Mouse (Mus musculus) limb, embryonic 13.5 days (tissue): ENCODE data around the gene Chd1. TPM values are rescaled to one million over a fixed set of nuclear protein-coding genes. Genes with fewer than 3 reads are reported as not detected.

ENCODE experiments used
- ATAC-seq: fragments of 200-750 bp; cut with Nextera tagmentation; 2 replicates; pipeline ENCODE4 v1.8.0; 2017; ENCODE audit warnings: low read depth, moderate number of reproducible peaks, moderate TSS enrichment; ENCODE audit not compliant: low FRiP score
- H3K27ac ChIP-seq: fragments of 300-500 bp; sonication (generic); 2 replicates; pipeline ENCODE4 v1.5.1; 2015; ENCODE audit warnings: inconsistent platforms, mild to moderate bottlenecking, moderate library complexity
- H3K27me3 ChIP-seq: fragments of 300-500 bp; sonication (generic); 2 replicates; pipeline ENCODE4 v1.6.1; 2015; ENCODE audit warnings: mild to moderate bottlenecking, inconsistent platforms
- H3K36me3 ChIP-seq: fragments of 300-500 bp; sonication (generic); 2 replicates; pipeline ENCODE4 v1.6.1; 2015; ENCODE audit warnings: inconsistent platforms, mild to moderate bottlenecking, moderate library complexity
- H3K4me1 ChIP-seq: fragments of 300-500 bp; sonication (generic); 2 replicates; pipeline ENCODE4 v1.6.1; 2015; ENCODE audit warnings: inconsistent platforms
- H3K4me2 ChIP-seq: fragments of 300-500 bp; sonication (generic); replicated peaks from 2 replicates; pipeline ENCODE4 v1.6.1; 2015; ENCODE audit warnings: inconsistent platforms, mild to moderate bottlenecking, moderate library complexity
- H3K4me3 ChIP-seq: fragments of 300-500 bp; sonication (generic); 2 replicates; pipeline ENCODE4 v1.5.1; 2015; ENCODE audit warnings: moderate library complexity, mild to moderate bottlenecking, inconsistent platforms
- H3K9ac ChIP-seq: fragments of 300-500 bp; sonication (generic); 2 replicates; pipeline ENCODE4 v1.6.1; 2015; ENCODE audit warnings: mild to moderate bottlenecking, inconsistent platforms
- H3K9me3 ChIP-seq: fragments of 300-500 bp; sonication (generic); 2 replicates; pipeline ENCODE4 v1.6.1; 2016; ENCODE audit warnings: inconsistent platforms
- WGBS: fragments of 180-500 bp; shearing (Covaris S2); methylation state at CpG from one replicate; pipeline ENCODE4 v1.1.7; 2015; 5-methylcytosine and 5-hydroxymethylcytosine counted together
- polyA plus RNA-seq: library from polyadenylated mRNA; unstranded; fragments of >200 nt; fragmentation: Nextera tagmentation; extraction: Ambion mirVana; gene quantifications from 2 replicates; pipeline ENCODE4 v1.2.1, GENCODE M21; 2015

Gene Chd1
- polyA plus RNA-seq, 1 experiment from 2014 or later, result 31.3 TPM

- no peaks in the 10 kb centered on the region for H3K27me3 ChIP-seq
- peaks cover 28% of the 10 kb centered on the region for H3K36me3 ChIP-seq
- H3K4me3 ChIP-seq, result no peak overlapping the region
- H3K27ac ChIP-seq, result no peak overlapping the region
- peaks cover 68% of the 10 kb centered on the region for H3K4me1 ChIP-seq
- no peak overlapping the region for H3K9ac ChIP-seq
- no peaks in the 10 kb centered on the region for H3K9me3 ChIP-seq
- WGBS, result 76% methylated on average over 11 of the region's 11 CpGs
- ATAC-seq, result no peak
- H3K4me2 ChIP-seq, result no peak overlapping the region
Measured at GRCm38 (mm10) chr17:15816379-15817095, 111.8 kb downstream of the Chd1 start.

GRCm38 (mm10) chr17:15817096-15817450 lies 112.3 kb downstream of the Chd1 start:
- Histone ChIP-seq H3K27ac (no peak overlapping the region), H3K4me1 (peaks cover 63% of the 10 kb centered on the region), H3K9ac (no peak overlapping the region), H3K27me3 (no peaks in the 10 kb centered on the region), H3K36me3 (peaks cover 28% of the 10 kb centered on the region), H3K9me3 (no peaks in the 10 kb centered on the region), H3K4me3 (no peak overlapping the region), H3K4me2 (no peak overlapping the region)
- no peak for ATAC-seq
- 83% methylated on average over 5 of the region's 5 CpGs for WGBS

GRCm38 (mm10) chr17:15817634-15818033 lies 112.9 kb downstream of the Chd1 start:
- no peak overlapping the region for H3K4me3 ChIP-seq
- peaks cover 62% of the 10 kb centered on the region for H3K4me1 ChIP-seq

GRCm38 (mm10) chr17:15818372-15818771 lies 113.6 kb downstream of the Chd1 start:
- H3K4me1 ChIP-seq, result peaks cover 62% of the 10 kb centered on the region
- WGBS, result 69% methylated on average over 8 of the region's 8 CpGs
- peaks cover 28% of the 10 kb centered on the region for H3K36me3 ChIP-seq

More at GRCm38 (mm10) chr17:15817634-15818033, 112.9 kb downstream of the Chd1 start:
- Histone ChIP-seq H3K9me3 (no peaks in the 10 kb centered on the region), H3K27me3 (no peaks in the 10 kb centered on the region), H3K27ac (no peak overlapping the region), H3K4me2 (no peak overlapping the region), H3K9ac (no peak overlapping the region), H3K36me3 (peaks cover 28% of the 10 kb centered on the region)
- WGBS, result 91% methylated on average over 2 of the region's 2 CpGs
- no peak for ATAC-seq

GRCm38 (mm10) chr17:15820146-15820545 lies 115.4 kb downstream of the Chd1 start:
- no peak overlapping the region for H3K27ac ChIP-seq
- H3K4me3 ChIP-seq, result no peak overlapping the region
- peaks cover 56% of the 10 kb centered on the region for H3K4me1 ChIP-seq
- no peaks in the 10 kb centered on the region for H3K9me3 ChIP-seq
- peaks cover 28% of the 10 kb centered on the region for H3K36me3 ChIP-seq
- no peaks in the 10 kb centered on the region for H3K27me3 ChIP-seq
- 13% methylated on average over 6 of the region's 6 CpGs for WGBS
- no peak for ATAC-seq
- H3K4me2 ChIP-seq, result peak overlapping the region; percentile 48
- H3K9ac ChIP-seq, result no peak overlapping the region

More at GRCm38 (mm10) chr17:15818372-15818771, 113.6 kb downstream of the Chd1 start:
- Histone ChIP-seq H3K4me3 (no peak overlapping the region), H3K27me3 (no peaks in the 10 kb centered on the region), H3K9me3 (no peaks in the 10 kb centered on the region), H3K4me2 (no peak overlapping the region), H3K27ac (no peak overlapping the region), H3K9ac (no peak overlapping the region)
- no peak for ATAC-seq

GRCm38 (mm10) chr17:15820761-15821160 lies 116.0 kb downstream of the Chd1 start:
- H3K27ac ChIP-seq, result no peak overlapping the region
- H3K9me3 ChIP-seq, result no peaks in the 10 kb centered on the region
- no peak overlapping the region for H3K9ac ChIP-seq
- peaks cover 28% of the 10 kb centered on the region for H3K36me3 ChIP-seq
- WGBS, result 53% methylated on average over 10 of the region's 10 CpGs
- peak overlapping the region; percentile 48 for H3K4me2 ChIP-seq
- no peak for ATAC-seq
- H3K4me1 ChIP-seq, result peaks cover 50% of the 10 kb centered on the region
- H3K27me3 ChIP-seq, result no peaks in the 10 kb centered on the region
- no peak overlapping the region for H3K4me3 ChIP-seq

- H3K4me1 ChIP-seq, result peaks cover 50% of the 10 kb centered on the region
- 82% methylated on average over 4 of the region's 4 CpGs for WGBS
- no peaks in the 10 kb centered on the region for H3K9me3 ChIP-seq
- peaks cover 24% of the 10 kb centered on the region for H3K36me3 ChIP-seq
- no peak for ATAC-seq
- H3K27ac ChIP-seq, result no peak overlapping the region
- no peaks in the 10 kb centered on the region for H3K27me3 ChIP-seq
- H3K4me2 ChIP-seq, result no peak overlapping the region
- no peak overlapping the region for H3K9ac ChIP-seq
- H3K4me3 ChIP-seq, result no peak overlapping the region
Measured at GRCm38 (mm10) chr17:15821706-15822105, 116.9 kb downstream of the Chd1 start.

Other genes starting within 250 kb of the Chd1 start
- 252 and 265 TPM in 2 replicates for gene Psmb1, start 205.2 kb upstream of the Chd1 start, polyA plus RNA-seq
- gene Tbp, start 205.1 kb upstream of the Chd1 start, polyA plus RNA-seq, result 50.8 and 52.9 TPM in 2 replicates
- gene Pdcd2, start 177.7 kb upstream of the Chd1 start, polyA plus RNA-seq, result 48.4 and 49.0 TPM in 2 replicates
- 1.6 and 1.9 TPM in 2 replicates for gene Prdm9, start 140.6 kb upstream of the Chd1 start, polyA plus RNA-seq
- 20.0 and 20.2 TPM in 2 replicates for gene Rgmb, start 126.1 kb downstream of the Chd1 start, polyA plus RNA-seq